Mouse (Mus musculus): Measurements from ENCODE around the gene Slc15a5. TPM values are rescaled to one million over a fixed set of nuclear protein-coding genes. Genes with fewer than 3 reads are reported as not detected.

The Slc15a5 gene
- total RNA-seq, 2 experiments from 2014 or later = not detected

DNA sequence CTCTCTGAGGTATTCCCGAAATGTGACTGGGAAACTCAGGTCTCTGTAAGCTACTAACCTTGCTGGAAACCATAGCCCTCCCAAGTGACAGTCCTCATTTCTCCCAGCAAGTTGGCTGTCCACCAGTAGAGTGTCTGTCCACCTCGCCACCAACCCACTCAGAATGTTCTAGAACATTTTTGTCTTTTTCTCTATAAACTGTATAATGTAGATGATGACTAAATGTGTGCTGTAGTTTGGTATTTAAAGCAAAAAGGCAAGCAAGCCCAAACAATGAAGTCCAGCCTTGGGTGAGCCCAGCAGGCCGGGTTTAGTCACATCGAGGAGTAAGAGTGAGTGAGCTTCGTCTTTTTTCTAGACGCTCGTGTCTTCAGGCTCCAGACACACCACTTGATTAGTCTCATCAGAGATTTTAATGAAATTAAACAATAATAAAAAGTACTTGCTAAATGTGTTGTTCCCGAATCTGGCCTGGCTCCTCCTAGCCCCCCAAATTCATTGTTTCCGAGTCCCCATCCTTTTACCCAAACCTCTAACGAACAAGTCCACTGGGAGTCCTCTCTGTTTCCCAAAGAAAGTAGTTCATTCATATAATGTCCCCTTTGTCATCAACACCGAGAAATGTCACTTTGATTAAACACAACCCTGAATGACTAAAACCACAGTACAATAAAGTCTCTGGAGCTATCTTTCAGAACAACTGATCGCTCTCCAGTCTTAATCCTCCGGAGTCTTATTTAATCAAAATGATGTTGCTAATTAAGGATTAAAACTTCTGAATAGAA, 8.8 kb downstream of the Slc15a5 start:
- intact Hi-C loops (cut with DNase I) = no loop called here
- no peak for DNase-seq (ENCODE audit: low spot score)

DNA sequence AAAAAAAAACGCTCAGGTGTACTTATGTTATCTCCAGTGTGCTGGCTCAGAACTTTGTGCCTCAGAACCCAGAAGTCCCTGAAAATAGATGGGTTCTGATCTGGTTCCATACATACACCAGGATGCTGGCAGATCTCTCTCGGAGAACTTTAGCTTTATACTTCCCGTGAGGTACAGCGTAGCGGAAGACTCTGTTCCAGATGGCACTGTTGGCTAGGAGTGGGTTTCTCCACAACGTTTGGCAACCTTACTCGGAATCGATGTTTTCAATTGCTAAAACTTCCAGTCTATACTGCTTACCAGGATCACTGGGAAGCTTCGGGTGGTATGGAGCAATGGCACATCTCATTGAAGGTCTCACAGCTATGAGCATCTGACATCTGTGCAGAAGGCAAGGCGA, 9.8 kb downstream of the Slc15a5 start:
- no peak for DNase-seq (ENCODE audit: low spot score)
- intact Hi-C loops (cut with DNase I) = no loop called here

DNA sequence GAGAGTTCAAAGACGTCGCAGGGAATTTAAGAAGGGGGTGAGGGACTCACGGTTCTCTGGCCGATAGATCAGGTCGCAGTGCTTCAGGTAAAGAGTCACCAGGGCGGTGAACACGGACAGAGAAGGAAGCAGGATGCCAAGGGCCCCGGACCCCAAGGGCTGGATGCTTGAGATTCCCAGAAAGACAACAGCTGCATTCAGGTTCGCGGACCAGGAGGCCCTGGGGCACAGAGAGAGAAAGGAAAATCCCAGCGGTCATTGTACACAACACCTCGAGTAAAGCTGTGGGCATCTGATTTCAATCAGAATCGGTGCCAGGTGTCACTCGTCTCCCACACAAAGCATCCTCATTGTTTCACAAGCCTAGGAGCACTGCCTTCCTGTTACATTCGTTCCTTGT, 24.1 kb downstream of the Slc15a5 start:
- intact Hi-C loops (cut with DNase I) = loop anchor here (10.0 kb wide), 1 partner anchor 261 kb away; no protein-coding TSS in a partner anchor
- no peak for DNase-seq (ENCODE audit: low spot score)

- DNase-seq (ENCODE audit: low spot score) = no peak
- intact Hi-C loops (cut with DNase I) = loop anchor here (10.0 kb wide), 1 partner anchor 260 kb away; no protein-coding TSS in a partner anchor
Observed at GRCm38 (mm10) chr6:138054956-138055355, 24.8 kb downstream of the Slc15a5 start.

DNA sequence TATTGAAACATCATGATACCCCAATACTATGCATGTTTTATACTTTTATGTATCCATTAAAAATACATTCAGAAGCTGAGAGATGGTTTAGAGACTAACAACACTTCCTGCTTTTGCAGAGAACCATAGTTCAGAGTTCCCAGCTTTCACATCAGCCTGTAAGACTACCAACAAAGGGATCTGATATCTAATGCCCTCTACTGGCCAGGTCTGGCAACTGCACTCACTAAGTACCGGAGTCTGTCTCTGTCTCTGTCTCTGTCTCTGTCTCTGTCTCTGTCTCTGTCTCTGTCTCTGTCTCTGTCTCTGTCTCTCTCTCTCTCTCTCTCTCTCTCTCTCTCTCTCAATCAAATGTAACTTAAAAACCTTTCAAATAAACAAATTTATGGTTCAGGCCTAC, 25.6 kb downstream of the Slc15a5 start:
- intact Hi-C loops (cut with DNase I) = loop anchor here (10.0 kb wide), 1 partner anchor 259 kb away; no protein-coding TSS in a partner anchor

GRCm38 (mm10) chr6:138053686-138054085, 26.0 kb downstream of the Slc15a5 start:
- intact Hi-C loops (cut with DNase I) = loop anchor here (10.0 kb wide), 1 partner anchor 259 kb away; no protein-coding TSS in a partner anchor

More for the DNA sequence above, 25.6 kb downstream of the Slc15a5 start:
- no peak for DNase-seq (ENCODE audit: low spot score)

GRCm38 (mm10) chr6:138045364-138045763, 34.4 kb downstream of the Slc15a5 start:
- no peak for DNase-seq (ENCODE audit: low spot score)
- intact Hi-C loops (cut with DNase I) = no loop called here

More at GRCm38 (mm10) chr6:138053686-138054085, 26.0 kb downstream of the Slc15a5 start:
- no peak for DNase-seq (ENCODE audit: low spot score)

DNA sequence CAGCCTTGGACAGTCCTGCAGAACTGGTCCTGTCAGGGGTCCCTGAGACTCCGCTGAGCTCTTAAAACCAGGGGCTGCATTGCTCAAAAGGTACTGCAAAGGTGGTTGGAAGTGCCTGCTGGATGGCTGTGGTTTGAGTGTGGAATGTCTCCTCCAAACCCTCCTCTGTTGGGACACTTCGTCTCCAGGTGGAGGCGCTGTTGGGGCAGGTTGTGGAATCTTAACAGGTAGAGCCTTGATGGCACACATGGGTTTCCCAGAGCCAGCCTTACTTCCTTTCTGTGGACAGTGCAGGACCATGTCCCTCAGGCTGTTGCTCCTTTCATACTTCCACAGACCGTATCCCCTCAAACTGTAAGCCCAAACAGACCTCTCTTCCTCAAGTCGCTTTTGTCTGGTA, 36.8 kb downstream of the Slc15a5 start:
- intact Hi-C loops (cut with DNase I) = no loop called here
- DNase-seq (ENCODE audit: low spot score) = no peak

GRCm38 (mm10) chr6:138041865-138042264, 37.9 kb downstream of the Slc15a5 start:
- DNase-seq (ENCODE audit: low spot score) = no peak
- intact Hi-C loops (cut with DNase I) = no loop called here

- intact Hi-C loops (cut with DNase I) = no loop called here
- DNase-seq (ENCODE audit: low spot score) = no peak
Observed at GRCm38 (mm10) chr6:138037587-138037986, 42.1 kb downstream of the Slc15a5 start.

- intact Hi-C loops (cut with DNase I) = no loop called here
- DNase-seq (ENCODE audit: low spot score) = no peak
Observed at GRCm38 (mm10) chr6:138036891-138037290, 42.8 kb downstream of the Slc15a5 start.

DNA sequence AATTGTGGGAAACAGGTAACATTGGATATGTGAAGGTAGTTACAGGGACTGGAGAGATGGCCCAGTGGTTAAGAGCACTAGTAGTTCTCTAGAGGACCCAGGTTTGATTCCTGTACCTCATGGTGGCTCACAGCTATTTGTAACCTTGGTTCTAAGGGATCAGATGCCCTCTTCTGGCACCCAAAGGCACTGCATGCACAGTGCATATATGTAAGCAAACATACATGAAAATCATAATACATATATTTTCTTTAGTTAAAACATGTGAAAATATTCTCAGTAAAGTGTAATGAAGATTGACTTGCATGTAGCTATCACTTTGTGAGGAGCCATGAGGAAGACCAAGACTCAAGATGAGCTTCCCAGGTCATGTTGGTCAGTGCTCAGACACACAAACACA, 62.8 kb downstream of the Slc15a5 start:
- no peak for DNase-seq (ENCODE audit: low spot score)
- intact Hi-C loops (cut with DNase I) = no loop called here

DNA sequence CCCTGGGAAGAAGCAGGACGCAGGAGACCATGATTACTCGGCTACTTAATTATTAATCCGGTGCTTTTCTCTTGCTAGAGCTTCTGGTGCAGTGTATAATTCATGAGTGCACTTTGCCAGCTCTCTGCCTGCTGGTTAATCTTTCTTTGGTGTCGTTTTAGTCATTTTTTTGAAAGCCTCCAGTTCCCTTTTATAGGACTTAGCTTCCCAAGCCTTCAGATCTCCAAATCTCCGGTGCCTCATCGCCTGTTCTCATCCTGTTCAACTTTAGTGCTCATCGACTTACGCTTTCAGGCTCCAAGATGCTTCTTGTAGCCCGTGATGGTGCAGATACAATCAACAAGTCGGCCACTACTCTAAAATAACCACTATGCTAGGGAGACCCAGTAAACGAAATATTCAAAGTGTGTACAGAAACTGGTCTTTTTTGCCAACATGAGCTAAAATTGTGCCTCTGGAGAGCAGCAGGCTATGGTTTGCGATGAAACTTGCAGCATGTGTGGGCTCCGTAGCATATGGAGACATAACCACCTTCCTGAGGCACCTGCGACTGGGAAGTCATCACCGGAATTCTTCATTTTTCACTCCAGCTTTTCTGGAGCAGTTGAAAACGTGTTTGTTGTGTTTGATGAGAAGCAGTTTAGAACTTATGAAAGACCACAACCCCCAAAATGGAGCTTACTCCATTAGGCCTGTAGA, 64.6 kb downstream of the Slc15a5 start:
- no peak for DNase-seq (ENCODE audit: low spot score)

GRCm38 (mm10) chr6:138011955-138012354, 67.8 kb downstream of the Slc15a5 start:
- intact Hi-C loops (cut with DNase I) = no loop called here
- DNase-seq (ENCODE audit: low spot score) = no peak

More for the DNA sequence above, 64.6 kb downstream of the Slc15a5 start:
- intact Hi-C loops (cut with DNase I) = no loop called here

GRCm38 (mm10) chr6:138007705-138008104, 72.0 kb downstream of the Slc15a5 start:
- no peak for DNase-seq (ENCODE audit: low spot score)
- intact Hi-C loops (cut with DNase I) = no loop called here

DNA sequence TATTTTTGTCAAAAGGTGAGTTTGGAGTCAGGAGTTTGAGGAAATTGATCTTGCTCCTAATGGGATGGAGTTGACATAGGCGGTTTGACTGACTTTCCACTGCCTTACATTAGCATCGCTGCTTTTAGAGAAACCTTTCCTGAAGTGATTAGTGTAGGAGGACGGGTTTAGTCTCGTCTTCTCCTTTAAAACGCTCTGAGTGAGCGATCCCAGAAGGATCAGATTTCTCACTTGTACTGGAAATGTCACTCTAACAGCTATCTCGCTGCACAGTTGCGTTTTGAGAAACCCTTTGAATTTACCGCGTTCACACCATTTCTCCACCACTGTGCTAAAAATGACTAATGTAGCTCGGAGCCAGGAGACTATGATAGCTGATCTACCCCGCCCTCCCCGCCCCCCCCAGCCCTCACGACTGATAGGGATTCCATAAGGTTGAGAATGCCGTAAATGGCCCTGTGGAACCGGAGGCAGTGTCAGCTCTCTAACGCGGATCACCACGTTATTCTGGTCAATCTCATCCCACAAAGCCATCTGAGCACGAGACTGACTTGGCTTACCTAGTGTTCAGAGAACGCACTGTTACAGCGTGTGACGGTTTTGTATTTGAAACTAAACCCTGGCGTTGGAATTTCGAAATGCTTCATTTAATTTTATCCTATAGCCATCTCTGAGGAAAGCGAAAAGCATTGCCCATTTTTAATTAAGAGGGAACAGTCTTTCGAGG, 73.0 kb downstream of the Slc15a5 start:
- intact Hi-C loops (cut with DNase I) = no loop called here
- no peak for DNase-seq (ENCODE audit: low spot score)

DNA sequence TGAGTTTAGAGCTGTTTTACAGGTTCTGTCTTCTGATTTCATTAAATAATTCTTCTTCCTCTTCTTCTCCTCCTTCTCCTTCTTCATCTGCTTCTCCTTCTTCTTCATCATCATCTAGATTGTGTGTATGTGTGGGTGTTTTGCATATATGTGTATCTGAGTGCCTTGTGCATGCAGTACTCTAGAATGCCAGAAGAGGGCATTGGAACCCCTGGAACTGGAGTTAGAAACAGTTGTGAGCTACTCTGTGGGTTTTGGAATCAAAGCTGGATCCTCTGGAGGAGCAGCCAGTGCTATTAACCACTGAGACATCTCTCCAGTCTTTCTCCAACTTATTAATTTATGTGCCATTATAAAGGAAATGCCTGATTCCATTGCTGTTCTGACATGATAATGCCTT, 89.9 kb downstream of the Slc15a5 start:
- DNase-seq (ENCODE audit: low spot score) = no peak
- intact Hi-C loops (cut with DNase I) = loop anchor here (10.0 kb wide), 1 partner anchor 165 kb away; no protein-coding TSS in a partner anchor

DNA sequence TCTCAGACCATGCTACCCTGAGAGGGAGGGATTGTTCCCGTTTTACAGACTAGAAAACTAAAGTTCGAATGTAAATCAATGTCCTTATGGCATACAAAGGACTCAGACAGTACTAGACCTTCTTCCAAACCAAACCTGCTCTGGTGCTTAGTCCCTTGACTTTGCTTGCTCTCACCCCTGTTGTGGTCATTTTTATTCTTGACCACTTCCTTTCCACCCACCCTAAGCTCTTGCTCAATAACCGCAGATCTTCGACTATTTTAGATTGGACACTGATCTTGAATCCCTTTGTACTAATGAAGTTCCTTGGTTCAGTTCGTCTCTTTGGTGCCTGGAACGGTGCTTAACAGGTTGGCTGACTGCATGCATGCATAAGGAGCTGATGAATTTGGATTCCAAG, 94.5 kb downstream of the Slc15a5 start:
- no peak for DNase-seq (ENCODE audit: low spot score)
- intact Hi-C loops (cut with DNase I) = loop anchor here (10.0 kb wide), 1 partner anchor 170 kb away; no protein-coding TSS in a partner anchor

DNA sequence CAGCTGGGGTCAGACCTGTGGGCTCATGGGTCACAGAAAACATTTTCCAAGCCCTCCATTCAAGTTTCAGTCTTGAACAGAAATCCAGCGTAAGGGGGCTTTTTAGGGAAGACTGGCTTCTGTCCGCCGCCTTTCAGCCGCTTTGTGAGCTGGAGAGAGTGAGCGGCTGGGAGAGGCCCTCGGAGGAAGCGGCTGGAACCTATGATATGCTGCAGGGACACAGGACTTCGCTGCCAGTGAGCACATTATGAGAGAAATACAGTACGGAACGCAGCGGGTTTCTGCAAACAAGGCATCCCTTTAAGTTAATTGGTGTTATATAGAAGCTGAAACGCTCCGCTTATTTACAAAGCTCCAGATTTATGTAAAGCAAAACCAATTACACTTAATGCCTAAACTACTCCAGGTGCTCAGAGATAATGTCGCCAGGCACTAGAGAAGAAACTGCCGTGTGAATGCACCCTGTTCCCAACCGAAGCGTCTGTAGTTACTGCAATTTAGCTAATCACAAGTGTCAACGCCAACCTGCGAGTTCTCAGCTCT, 97.5 kb downstream of the Slc15a5 start:
- DNase-seq (ENCODE audit: low spot score) = no peak
- intact Hi-C loops (cut with DNase I) = loop anchor here (10.0 kb wide), 1 partner anchor 173 kb away; no protein-coding TSS in a partner anchor
